Mouse (Mus musculus): Measurements from ENCODE around the gene Bhmt2. TPM values are rescaled to one million over a fixed set of nuclear protein-coding genes. Genes with fewer than 3 reads are reported as not detected.

Gene Bhmt2
- not detected in 2 replicates for polyA plus RNA-seq (2012; ENCODE audit: insufficient read depth, insufficient read length, missing spikeins)

GRCm38 (mm10) chr13:93674131-93674561 lies at the start of gene Bhmt2, which contains the start of gene Dmgdh:
TSS of gene Bhmt2 (minus strand) at chr13:93674302.
TSS of gene Dmgdh (plus strand) at chr13:93674433.
- no peak for TF ChIP-seq POLR2A (IDR thresholded peaks at IDR 0.05; ENCODE audit: borderline replicate concordance, low read depth, low read length)
- no peak within 1 kb of the TSS for H3K27ac ChIP-seq (ENCODE audit: insufficient read depth, low read depth, low read length)
- H3K4me1 ChIP-seq (ENCODE audit: control insufficient read depth, insufficient read depth, low read length): no peaks in the 10 kb centered on the region
- H3K4me3 ChIP-seq (ENCODE audit: insufficient read depth, low read length): no peak within 1 kb of the TSS

DNA sequence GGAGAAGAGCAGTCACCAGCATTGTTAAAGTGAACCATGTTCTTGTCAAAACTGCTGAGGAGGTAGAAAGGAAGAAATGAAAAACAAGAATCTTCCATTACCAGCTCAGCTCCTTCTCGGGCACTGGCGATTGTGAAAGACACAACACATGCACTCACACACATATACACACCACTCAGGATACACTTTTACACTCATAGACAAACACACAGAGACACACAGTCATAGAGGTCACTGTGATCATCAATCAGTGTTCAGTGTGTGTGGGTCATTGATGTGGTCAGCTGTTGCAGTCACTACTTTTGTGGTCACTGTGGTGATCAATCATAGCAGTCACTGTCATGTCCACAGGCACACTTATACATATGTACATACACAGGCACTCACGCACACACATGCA lies 49.4 kb upstream of the Bhmt2 start:
- TF ChIP-seq CTCF (IDR thresholded peaks at IDR 0.05; ENCODE audit: low read depth, low read length) (no peak), POLR2A (IDR thresholded peaks at IDR 0.05; ENCODE audit: borderline replicate concordance, low read depth, low read length) (no peak)
- no peaks in the 10 kb centered on the region for H3K4me1 ChIP-seq (ENCODE audit: control insufficient read depth, insufficient read depth, low read length)
- H3K27ac ChIP-seq (ENCODE audit: insufficient read depth, low read depth, low read length): no peak overlapping the region
- H3K4me3 ChIP-seq (ENCODE audit: insufficient read depth, low read length): no peak overlapping the region

DNA sequence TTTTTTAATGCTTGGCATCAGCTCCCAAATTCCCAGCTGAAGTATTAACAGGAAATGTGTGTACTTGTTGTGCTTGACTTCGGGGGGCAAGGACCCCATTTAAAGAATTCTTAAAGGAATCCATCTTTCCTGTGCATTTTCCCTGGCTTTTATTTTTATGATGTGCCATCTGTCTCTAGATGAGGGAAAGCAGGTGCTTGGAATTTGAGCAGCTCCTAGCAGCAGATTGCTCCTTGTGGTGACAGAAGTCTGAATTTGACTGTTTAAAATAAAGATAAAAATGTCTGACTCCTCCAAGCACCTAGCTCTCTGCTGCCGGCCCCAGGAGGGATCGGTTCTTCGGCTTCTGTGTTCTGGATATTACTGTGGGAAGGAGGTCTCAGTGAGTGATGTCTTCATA lies 47.8 kb upstream of the Bhmt2 start:
- Histone ChIP-seq H3K27ac (ENCODE audit: insufficient read depth, low read depth, low read length) (no peak overlapping the region), H3K4me3 (ENCODE audit: insufficient read depth, low read length) (no peak overlapping the region)
- TF ChIP-seq CTCF (IDR thresholded peaks at IDR 0.05; ENCODE audit: low read depth, low read length): no peak
- no peak for TF ChIP-seq POLR2A (IDR thresholded peaks at IDR 0.05; ENCODE audit: borderline replicate concordance, low read depth, low read length)

DNA sequence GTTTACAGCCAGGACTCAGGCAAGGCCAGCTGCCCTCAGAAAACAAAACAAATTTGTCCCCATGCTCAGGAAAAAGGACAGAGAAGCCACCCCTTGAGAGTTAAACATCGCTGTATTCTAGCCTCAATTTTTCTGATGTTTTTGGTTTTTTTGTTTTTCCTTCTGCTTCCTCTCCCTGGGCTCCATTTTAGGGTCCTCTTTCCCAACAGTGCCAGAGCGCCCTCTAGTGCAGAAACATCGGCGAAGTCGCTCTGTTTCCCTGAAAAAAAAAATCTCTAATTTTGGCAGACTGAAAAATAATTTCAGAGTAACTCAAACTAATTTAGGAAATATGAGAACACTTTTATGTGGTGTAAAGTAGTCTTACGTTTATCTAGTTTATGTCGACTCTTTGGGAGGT lies 44.8 kb upstream of the Bhmt2 start:
- peaks cover 2% of the 10 kb centered on the region; the same call in 1 of the 2 replicates for H3K4me1 ChIP-seq (ENCODE audit: control insufficient read depth, insufficient read depth, low read length)
- no peak overlapping the region for H3K4me3 ChIP-seq (ENCODE audit: insufficient read depth, low read length)
- TF ChIP-seq POLR2A (IDR thresholded peaks at IDR 0.05; ENCODE audit: borderline replicate concordance, low read depth, low read length): no peak
- TF ChIP-seq CTCF (IDR thresholded peaks at IDR 0.05; ENCODE audit: low read depth, low read length): peak; percentile 82
- no peak overlapping the region for H3K27ac ChIP-seq (ENCODE audit: insufficient read depth, low read depth, low read length)

More for the DNA sequence above, 47.8 kb upstream of the Bhmt2 start:
- H3K4me1 ChIP-seq (ENCODE audit: control insufficient read depth, insufficient read depth, low read length): peaks cover 2% of the 10 kb centered on the region; the same call in 1 of the 2 replicates

DNA sequence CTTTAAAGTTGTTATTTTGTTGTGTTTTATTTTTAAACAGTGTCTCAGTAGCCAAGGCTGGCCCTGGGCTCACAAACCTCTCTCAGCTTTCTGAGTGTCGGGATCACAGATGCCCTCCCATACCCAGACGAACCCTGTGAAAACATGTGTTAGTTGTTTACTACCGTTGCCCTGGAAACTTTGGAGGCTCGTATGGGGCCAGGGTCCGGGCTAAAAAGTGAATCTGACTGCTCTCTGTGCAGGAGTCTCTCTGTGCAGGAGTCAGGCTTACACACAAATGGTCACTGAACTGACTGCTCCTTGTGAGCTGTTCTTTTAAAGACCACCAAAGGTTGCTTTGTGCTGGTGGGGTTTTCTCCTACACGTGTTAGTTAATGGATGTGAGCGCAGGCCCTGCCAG lies 43.0 kb upstream of the Bhmt2 start:
- H3K27ac ChIP-seq (ENCODE audit: insufficient read depth, low read depth, low read length): no peak overlapping the region
- no peak overlapping the region for H3K4me3 ChIP-seq (ENCODE audit: insufficient read depth, low read length)
- peaks cover 2% of the 10 kb centered on the region; the same call in 1 of the 2 replicates for H3K4me1 ChIP-seq (ENCODE audit: control insufficient read depth, insufficient read depth, low read length)
- TF ChIP-seq CTCF (IDR thresholded peaks at IDR 0.05; ENCODE audit: low read depth, low read length) (no peak), POLR2A (IDR thresholded peaks at IDR 0.05; ENCODE audit: borderline replicate concordance, low read depth, low read length) (no peak)

GRCm38 (mm10) chr13:93713826-93714225 lies 39.7 kb upstream of the Bhmt2 start:
- TF ChIP-seq CTCF (IDR thresholded peaks at IDR 0.05; ENCODE audit: low read depth, low read length) (no peak), POLR2A (IDR thresholded peaks at IDR 0.05; ENCODE audit: borderline replicate concordance, low read depth, low read length) (no peak)
- H3K27ac ChIP-seq (ENCODE audit: insufficient read depth, low read depth, low read length): no peak overlapping the region
- H3K4me1 ChIP-seq (ENCODE audit: control insufficient read depth, insufficient read depth, low read length): peaks cover 2% of the 10 kb centered on the region; the same call in 1 of the 2 replicates
- no peak overlapping the region for H3K4me3 ChIP-seq (ENCODE audit: insufficient read depth, low read length)

DNA sequence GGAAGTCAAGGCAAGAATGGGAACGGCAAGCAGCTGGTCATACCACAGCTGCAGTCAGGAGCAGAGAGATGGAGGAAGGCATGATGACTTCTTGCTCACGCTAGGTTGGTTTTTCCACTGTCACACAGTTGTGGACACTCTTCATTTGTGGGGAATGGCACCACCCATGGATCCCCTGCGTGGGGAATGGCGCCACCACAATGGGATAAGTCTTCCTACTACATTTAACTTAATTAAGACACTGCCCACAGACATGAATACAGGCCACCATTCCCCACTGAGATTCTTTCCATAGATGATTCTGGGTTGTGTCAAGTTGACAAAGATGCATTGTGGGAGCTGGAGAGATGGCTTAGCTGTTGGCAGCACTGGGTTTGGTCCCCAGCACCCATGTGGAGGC lies 38.3 kb upstream of the Bhmt2 start:
- Histone ChIP-seq H3K4me1 (ENCODE audit: control insufficient read depth, insufficient read depth, low read length) (no peaks in the 10 kb centered on the region), H3K4me3 (ENCODE audit: insufficient read depth, low read length) (no peak overlapping the region), H3K27ac (ENCODE audit: insufficient read depth, low read depth, low read length) (no peak overlapping the region)
- TF ChIP-seq POLR2A (IDR thresholded peaks at IDR 0.05; ENCODE audit: borderline replicate concordance, low read depth, low read length) (no peak), CTCF (IDR thresholded peaks at IDR 0.05; ENCODE audit: low read depth, low read length) (no peak)

GRCm38 (mm10) chr13:93711226-93711625 lies 37.1 kb upstream of the Bhmt2 start:
- Histone ChIP-seq H3K4me1 (ENCODE audit: control insufficient read depth, insufficient read depth, low read length) (no peaks in the 10 kb centered on the region), H3K27ac (ENCODE audit: insufficient read depth, low read depth, low read length) (no peak overlapping the region), H3K4me3 (ENCODE audit: insufficient read depth, low read length) (no peak overlapping the region)
- TF ChIP-seq CTCF (IDR thresholded peaks at IDR 0.05; ENCODE audit: low read depth, low read length): no peak
- no peak for TF ChIP-seq POLR2A (IDR thresholded peaks at IDR 0.05; ENCODE audit: borderline replicate concordance, low read depth, low read length)

GRCm38 (mm10) chr13:93710325-93710724 lies 36.2 kb upstream of the Bhmt2 start:
- Histone ChIP-seq H3K27ac (ENCODE audit: insufficient read depth, low read depth, low read length) (no peak overlapping the region), H3K4me1 (ENCODE audit: control insufficient read depth, insufficient read depth, low read length) (no peaks in the 10 kb centered on the region), H3K4me3 (ENCODE audit: insufficient read depth, low read length) (no peak overlapping the region)
- no peak for TF ChIP-seq POLR2A (IDR thresholded peaks at IDR 0.05; ENCODE audit: borderline replicate concordance, low read depth, low read length)

GRCm38 (mm10) chr13:93707271-93707670 lies 33.2 kb upstream of the Bhmt2 start:
- TF ChIP-seq CTCF (IDR thresholded peaks at IDR 0.05; ENCODE audit: low read depth, low read length): no peak
- no peak for TF ChIP-seq POLR2A (IDR thresholded peaks at IDR 0.05; ENCODE audit: borderline replicate concordance, low read depth, low read length)
- H3K27ac ChIP-seq (ENCODE audit: insufficient read depth, low read depth, low read length): no peak overlapping the region
- no peak overlapping the region for H3K4me3 ChIP-seq (ENCODE audit: insufficient read depth, low read length)
- no peaks in the 10 kb centered on the region for H3K4me1 ChIP-seq (ENCODE audit: control insufficient read depth, insufficient read depth, low read length)

DNA sequence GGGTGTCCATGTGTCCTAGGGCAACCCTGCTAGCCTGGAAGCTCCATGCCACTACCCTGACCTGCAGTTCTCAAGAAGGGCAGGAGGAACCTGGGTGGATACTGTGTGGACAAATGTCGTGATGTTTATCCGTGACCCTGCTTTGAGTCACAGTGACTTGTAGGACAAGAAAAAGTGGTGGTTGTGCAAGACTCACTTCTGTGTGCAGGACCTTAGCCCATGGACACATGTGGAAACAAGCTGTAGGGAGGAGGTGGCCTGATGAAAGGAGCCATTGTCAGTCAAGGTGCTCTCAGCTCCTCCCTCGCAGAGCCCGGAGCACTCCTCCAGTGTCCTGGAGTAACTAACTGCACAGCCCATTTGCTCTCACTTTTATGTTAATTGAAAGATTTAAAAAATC lies 31.6 kb upstream of the Bhmt2 start:
- no peak overlapping the region for H3K27ac ChIP-seq (ENCODE audit: insufficient read depth, low read depth, low read length)
- TF ChIP-seq POLR2A (IDR thresholded peaks at IDR 0.05; ENCODE audit: borderline replicate concordance, low read depth, low read length): no peak
- no peak for TF ChIP-seq CTCF (IDR thresholded peaks at IDR 0.05; ENCODE audit: low read depth, low read length)
- H3K4me3 ChIP-seq (ENCODE audit: insufficient read depth, low read length): no peak overlapping the region
- no peaks in the 10 kb centered on the region for H3K4me1 ChIP-seq (ENCODE audit: control insufficient read depth, insufficient read depth, low read length)
